Mouse (Mus musculus) megakaryocyte, embryonic 14.5 days (primary cell): ENCODE data around the gene Bend6.

Experiments used
- FLI1 ChIP-seq: IDR thresholded peaks from 2 replicates; pipeline ENCODE4 v1.6.1; 2012; ENCODE audit warnings: low read length, inconsistent platforms, mixed read lengths
- GATA1 ChIP-seq: IDR thresholded peaks from 3 replicates; pipeline ENCODE4 v1.6.1; 2012; ENCODE audit warnings: mixed read lengths, low read length, inconsistent platforms, borderline replicate concordance

DNA sequence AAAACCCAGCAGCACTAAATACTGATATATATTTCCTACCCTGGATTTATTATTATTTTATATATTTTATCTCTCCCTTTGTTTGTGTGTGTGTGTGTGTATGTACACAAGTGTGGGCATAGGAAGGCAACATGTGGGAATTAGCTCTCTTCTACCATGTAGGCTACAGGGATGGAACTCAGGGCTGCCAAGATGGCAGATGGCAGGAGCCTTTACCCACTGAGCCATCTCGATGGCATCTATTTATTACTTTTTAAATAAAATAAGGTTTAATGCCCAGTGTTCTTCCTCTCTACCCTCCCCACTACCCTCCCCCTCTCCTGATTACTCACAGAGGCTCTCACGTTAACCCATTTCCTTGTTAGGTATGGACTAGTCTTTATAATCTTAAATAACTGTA lies 38.6 kb downstream of the Bend6 start:
- TF ChIP-seq GATA1 (no peak), FLI1 (no peak)
